Mouse (Mus musculus) stomach, embryonic 16.5 days (tissue): Measurements from ENCODE around the gene 2310057N15Rik. TPM values are rescaled to one million over a fixed set of nuclear protein-coding genes. Genes with fewer than 3 reads are reported as not detected.

Experiments
- ATAC-seq: fragments of 200-750 bp; cut with Nextera tagmentation; 2 replicates; pipeline ENCODE4 v1.8.0; 2017; ENCODE audit warnings: moderate number of reproducible peaks, moderate TSS enrichment; ENCODE audit not compliant: insufficient read depth, low FRiP score
- H3K27ac ChIP-seq: fragments of 300-500 bp; sonication (generic); 2 replicates; pipeline ENCODE4 v1.5.1; 2014; ENCODE audit warnings: low read length
- H3K27me3 ChIP-seq: fragments of 300-500 bp; sonication (generic); 2 replicates; pipeline ENCODE4 v1.6.1; 2014; ENCODE audit warnings: low read length, control low read depth, mixed read lengths; ENCODE audit not compliant: control insufficient read depth, insufficient read depth
- H3K36me3 ChIP-seq: fragments of 300-500 bp; sonication (generic); 2 replicates; pipeline ENCODE4 v1.6.1; 2014; ENCODE audit warnings: low read length; ENCODE audit not compliant: control insufficient read depth, insufficient read depth
- H3K4me1 ChIP-seq: fragments of 300-500 bp; sonication (generic); 2 replicates; pipeline ENCODE4 v1.6.1; 2014; ENCODE audit warnings: low read length, control low read depth, mixed read lengths; ENCODE audit not compliant: control insufficient read depth, insufficient read depth
- H3K4me2 ChIP-seq: fragments of 300-500 bp; sonication (generic); 2 replicates; pipeline ENCODE4 v1.6.1; 2014; ENCODE audit warnings: low read depth, low read length, mixed read lengths
- H3K4me3 ChIP-seq: fragments of 300-500 bp; sonication (generic); replicated peaks from 2 replicates; pipeline ENCODE4 v1.5.1; 2014; ENCODE audit warnings: mild to moderate bottlenecking, low read length
- H3K9ac ChIP-seq: fragments of 300-500 bp; sonication (generic); 2 replicates; pipeline ENCODE4 v1.6.1; 2014; ENCODE audit warnings: low read length
- H3K9me3 ChIP-seq: fragments of 300-500 bp; sonication (generic); replicated peaks from 2 replicates; pipeline ENCODE4 v1.6.1; 2016; ENCODE audit warnings: low read length, control low read depth; ENCODE audit not compliant: control insufficient read depth
- WGBS: fragments of 180-500 bp; shearing (Covaris S2); extraction: QIAGEN DNeasy Blood & Tissue Kit; methylation state at CpG from one replicate; pipeline ENCODE4 v1.1.7; 2014; 5-methylcytosine and 5-hydroxymethylcytosine counted together
- polyA plus RNA-seq: library from polyadenylated mRNA; unstranded; fragments of >200 nt; fragmentation: Nextera tagmentation; extraction: Ambion mirVana; gene quantifications from 2 replicates; pipeline ENCODE4 v1.2.1, GENCODE M21; 2015

Gene 2310057N15Rik
- polyA plus RNA-seq, 1 experiment from 2014 or later: not detected

- WGBS: 77% methylated on average over 4 of the region's 4 CpGs
- Histone ChIP-seq H3K36me3 (no peaks in the 10 kb centered on the region), H3K27me3 (no peaks in the 10 kb centered on the region), H3K27ac (no peak overlapping the region), H3K9me3 (no peaks in the 10 kb centered on the region), H3K4me2 (no peak overlapping the region), H3K9ac (no peak overlapping the region), H3K4me3 (no peak overlapping the region), H3K4me1 (no peaks in the 10 kb centered on the region)
- no peak for ATAC-seq
Measured at GRCm38 (mm10) chr16:88744750-88745340, 29.2 kb downstream of the 2310057N15Rik start.

GRCm38 (mm10) chr16:88735391-88735790 is 38.6 kb downstream of the 2310057N15Rik start:
- ATAC-seq: no peak
- H3K4me2 ChIP-seq: no peak overlapping the region
- WGBS: 49% methylated on average over 2 of the region's 2 CpGs

GRCm38 (mm10) chr16:88728812-88729275 is 45.2 kb downstream of the 2310057N15Rik start, which contains the start of gene Krtap13-1:
TSS of gene Krtap13-1 (plus strand) at chr16:88728862.
- Histone ChIP-seq H3K9ac (no peak within 1 kb of the TSS), H3K27me3 (no peaks in the 10 kb centered on the region), H3K36me3 (no peaks in the 10 kb centered on the region), H3K4me1 (no peaks in the 10 kb centered on the region), H3K27ac (no peak within 1 kb of the TSS), H3K4me2 (no peak within 1 kb of the TSS), H3K4me3 (no peak within 1 kb of the TSS), H3K9me3 (no peaks in the 10 kb centered on the region)
- no peak for ATAC-seq
- WGBS: 76% methylated on average over 4 of the region's 4 CpGs

More at GRCm38 (mm10) chr16:88735391-88735790, 38.6 kb downstream of the 2310057N15Rik start:
- H3K9me3 ChIP-seq: no peaks in the 10 kb centered on the region
- no peaks in the 10 kb centered on the region for H3K4me1 ChIP-seq
- H3K36me3 ChIP-seq: no peaks in the 10 kb centered on the region
- H3K27ac ChIP-seq: no peak overlapping the region
- H3K9ac ChIP-seq: no peak overlapping the region
- no peaks in the 10 kb centered on the region for H3K27me3 ChIP-seq
- no peak overlapping the region for H3K4me3 ChIP-seq

Other genes starting within 250 kb of the 2310057N15Rik start
- 11.0 and 11.6 TPM in 2 replicates for gene Cldn8, start 211.0 kb downstream of the 2310057N15Rik start, polyA plus RNA-seq
- not detected in 2 replicates for gene Krtap24-1, start 161.9 kb downstream of the 2310057N15Rik start, polyA plus RNA-seq
- not detected in 2 replicates for gene 2310079G19Rik, start 146.5 kb downstream of the 2310057N15Rik start, polyA plus RNA-seq
- not detected in 2 replicates for gene Krtap26-1, start 126.4 kb downstream of the 2310057N15Rik start, polyA plus RNA-seq
- gene Krtap27-1, start 102.5 kb downstream of the 2310057N15Rik start, polyA plus RNA-seq: not detected in 2 replicates
- not detected in 2 replicates for gene 2310061N02Rik, start 66.2 kb downstream of the 2310057N15Rik start, polyA plus RNA-seq
- not detected in 2 replicates for gene Krtap13-1, start 45.3 kb downstream of the 2310057N15Rik start, polyA plus RNA-seq
- gene Krtap13, start 22.6 kb downstream of the 2310057N15Rik start, polyA plus RNA-seq: not detected in 2 replicates
- gene 2310034C09Rik, start 15.4 kb downstream of the 2310057N15Rik start, polyA plus RNA-seq: not detected in 2 replicates
- gene Gm5965, start 3.7 kb upstream of the 2310057N15Rik start, polyA plus RNA-seq: not detected in 2 replicates
- not detected in 2 replicates for gene Gm20741, start 38.0 kb upstream of the 2310057N15Rik start, polyA plus RNA-seq
- gene Krtap15, start 46.0 kb upstream of the 2310057N15Rik start, polyA plus RNA-seq: not detected in 2 replicates
- not detected in 2 replicates for gene Krtap14, start 51.9 kb upstream of the 2310057N15Rik start, polyA plus RNA-seq
- not detected in 2 replicates for gene Krtap19-1, start 95.2 kb upstream of the 2310057N15Rik start, polyA plus RNA-seq
- not detected in 2 replicates for gene Krtap19-2, start 100.1 kb upstream of the 2310057N15Rik start, polyA plus RNA-seq
- not detected in 2 replicates for gene Krtap19-3, start 103.8 kb upstream of the 2310057N15Rik start, polyA plus RNA-seq
- not detected in 2 replicates for gene Krtap19-4, start 110.9 kb upstream of the 2310057N15Rik start, polyA plus RNA-seq
- gene Krtap19-5, start 122.3 kb upstream of the 2310057N15Rik start, polyA plus RNA-seq: not detected in 2 replicates
- gene Krtap19-9b, start 158.1 kb upstream of the 2310057N15Rik start, polyA plus RNA-seq: not detected in 2 replicates
- gene Krtap16-3, start 188.7 kb upstream of the 2310057N15Rik start, polyA plus RNA-seq: not detected in 2 replicates
- not detected in 2 replicates for gene Krtap22-2, start 236.6 kb upstream of the 2310057N15Rik start, polyA plus RNA-seq
- not detected in 2 replicates for gene Gm10229, start 241.1 kb upstream of the 2310057N15Rik start, polyA plus RNA-seq